Comparison of ENCODE assay signal across 9 mouse cellular contexts in genomic region chr4:121014594-121015267, GRCm38 (mm10). TPM values are rescaled to one million over a fixed set of nuclear protein-coding genes. Genes with fewer than 3 reads are reported as not detected.
DNase-seq lines count a peak whose midpoint lies in the region; ATAC-seq and TF ChIP-seq lines count a peak whose summit lies in the region.
"Had no signal": no experiment of that assay in that cellular context is flagged by ENCODE, and none has a peak within 500 bp of the region (broad histone marks: within the 10 kb centered on the region; RNA-seq: fewer than 3 reads in every experiment).

No protein-coding gene starts in this region.

- no peak for TF ChIP-seq CTCF in layer of hippocampus, adult 2 months (conservative IDR thresholded peaks at IDR 0.05)

- peak overlapping the region; percentile 88 for H3K4me3 ChIP-seq in layer of hippocampus, adult 2 months
- no peak overlapping the region for H3K4me3 ChIP-seq in limb, embryonic 13.5 days
- peak overlapping the region; percentile 96; the same call in 1 of the 2 replicates for H3K4me3 ChIP-seq in neural tube, embryonic 14.5 days (ENCODE audit: low read depth, low read length)

- WGBS in limb, embryonic 13.5 days, result 84% methylated on average over 10 of the region's 10 CpGs
- 85% methylated on average over 10 of the region's 10 CpGs for WGBS in neural tube, embryonic 14.5 days

- H3K27me3 ChIP-seq in limb, embryonic 13.5 days, result no peaks in the 10 kb centered on the region
- no peaks in the 10 kb centered on the region for H3K27me3 ChIP-seq in neural tube, embryonic 14.5 days (ENCODE audit: control insufficient read depth, insufficient read depth, low read length)

- peak overlapping the region; percentile 97; the same call in 1 of the 2 replicates for H3K27ac ChIP-seq in layer of hippocampus, adult 2 months
- H3K27ac ChIP-seq in limb, embryonic 13.5 days, result no peak overlapping the region
- H3K27ac ChIP-seq in neural tube, embryonic 14.5 days (ENCODE audit: low read depth, low read length), result no peak overlapping the region

- DNase-seq in layer of hippocampus, adult 2 months (ENCODE audit: low spot score in 2 of 2), result no peak
- no peak for DNase-seq in layer of hippocampus, adult 9-10 months (ENCODE audit: low spot score)
- no peak for DNase-seq in right cerebral cortex, postnatal 14 days
- no peak for DNase-seq in retina, embryonic 14.5 days (ENCODE audit: low spot score)
- DNase-seq in gastrocnemius, adult 8-10 months (ENCODE audit: low spot score in 2 of 2), result no peak
- DNase-seq: right cerebral cortex, adult 18-20 months had no signal

- H3K36me3 ChIP-seq in limb, embryonic 13.5 days, result no peaks in the 10 kb centered on the region
- no peaks in the 10 kb centered on the region for H3K36me3 ChIP-seq in neural tube, embryonic 14.5 days (ENCODE audit: control insufficient read depth, insufficient read depth, low read length)

- H3K9ac ChIP-seq in limb, embryonic 13.5 days, result no peak overlapping the region
- no peak overlapping the region for H3K9ac ChIP-seq in neural tube, embryonic 14.5 days (replicated peaks; ENCODE audit: low read depth, low read length)

- no peaks in the 10 kb centered on the region for H3K9me3 ChIP-seq in limb, embryonic 13.5 days
- H3K9me3 ChIP-seq in neural tube, embryonic 14.5 days (ENCODE audit: control insufficient read depth, low read length), result no peaks in the 10 kb centered on the region

- peak; percentile 64 for ATAC-seq in common myeloid progenitor, adult 5-6 weeks (replicated peaks; ENCODE audit: low read depth, poor library complexity, severe bottlenecking)
- ATAC-seq in limb, embryonic 13.5 days (ENCODE audit: low FRiP score, low read depth), result no peak
- no peak for ATAC-seq in neural tube, embryonic 14.5 days (ENCODE audit: low read depth)

- H3K4me2 ChIP-seq in limb, embryonic 13.5 days (replicated peaks), result 0 out of 2 replicates have a peak overlapping the region, but pooled peaks have one; percentile 95
- H3K4me2 ChIP-seq in neural tube, embryonic 14.5 days (ENCODE audit: low read depth, low read length), result peak overlapping the region; percentile 80

- H3K4me1 ChIP-seq in limb, embryonic 13.5 days, result peaks cover 33% of the 10 kb centered on the region
- peaks cover 25% of the 10 kb centered on the region for H3K4me1 ChIP-seq in neural tube, embryonic 14.5 days (ENCODE audit: control insufficient read depth, insufficient read depth, low read length)

RNA-seq across cellular contexts. Expression of gene Smap2, which starts 2.3 kb away (rescaled TPM):
- total RNA-seq in layer of hippocampus, adult 2 months (2021), result 100 to 1,000 TPM; 152 to 166 TPM
- 63.8 and 81.6 TPM in 2 replicates for total RNA-seq in common myeloid progenitor, adult 5-6 weeks (2017)
- 13.4 and 13.5 TPM in 2 replicates for polyA plus RNA-seq in limb, embryonic 13.5 days (2015; fragmentation: Nextera tagmentation; extraction: Ambion mirVana)
- polyA plus RNA-seq in neural tube, embryonic 14.5 days (2014; fragmentation: Nextera tagmentation; extraction: Ambion mirVana), result 55.0 and 59.4 TPM in 2 replicates
- 10 to 100 TPM; 11.5 to 15.2 (median 14.0) TPM for total RNA-seq in gastrocnemius, adult 8-10 months (2022)

RNA-seq across cellular contexts. Expression of gene Col9a2, which starts 24.5 kb away (rescaled TPM):
- 1 to 10 TPM; 2.8 to 5.0 TPM for total RNA-seq in layer of hippocampus, adult 2 months (2021)
- not detected in 2 replicates for total RNA-seq in common myeloid progenitor, adult 5-6 weeks (2017)
- 100 and 116 TPM in 2 replicates for polyA plus RNA-seq in limb, embryonic 13.5 days (2015; fragmentation: Nextera tagmentation; extraction: Ambion mirVana)
- polyA plus RNA-seq in neural tube, embryonic 14.5 days (2014; fragmentation: Nextera tagmentation; extraction: Ambion mirVana), result 8.1 and 10.5 TPM in 2 replicates
- under 1 TPM in 2 of 4 experiments, not detected in 2; 0.13 to 0.44 TPM for total RNA-seq in gastrocnemius, adult 8-10 months (2022)
